Comparison of ENCODE assay signal across 30 mouse cellular contexts in genomic region chr7:24978781-24979180, GRCm38 (mm10). TPM values are rescaled to one million over a fixed set of nuclear protein-coding genes. Genes with fewer than 3 reads are reported as not detected.
A peak's percentile ranks its signal among the peaks of the same experiment; 100 is the strongest.
DNase-seq lines count a peak whose midpoint lies in the region; ATAC-seq and TF ChIP-seq lines count a peak whose summit lies in the region.
"Had no signal": no experiment of that assay in that cellular context is flagged by ENCODE, and none has a peak within 500 bp of the region (broad histone marks: within the 10 kb centered on the region; RNA-seq: fewer than 3 reads in every experiment).

No protein-coding gene starts in this region.

- intact Hi-C loops in left cerebral cortex, adult 2 months (cut with DNase I): loop anchor here (2.0 kb wide), 1 partner anchor 14 kb away; no protein-coding TSS in a partner anchor

- no peaks in the 10 kb centered on the region for H3K9me3 ChIP-seq in heart, embryonic 11.5 days (replicated peaks; ENCODE audit: control insufficient read depth, low read length)
- H3K9me3 ChIP-seq: embryonic facial prominence, embryonic 12.5 days; forebrain, embryonic 15.5 days; hindbrain, embryonic 12.5 days; limb, embryonic 13.5 days; midbrain, embryonic 13.5 days had no signal

- DNase-seq in left cerebral cortex, adult 2 months (ENCODE audit: extremely low spot score in 1 of 2, low spot score in 2 of 2): no peak
- DNase-seq in left cerebral cortex, adult 9 months (ENCODE audit: low spot score in 2 of 2): no peak
- peak; percentile 28 to 30 for DNase-seq in B cell, adult 2 months
- DNase-seq in monocyte, adult 2 months (ENCODE audit: low read depth in 1 of 2, low spot score in 2 of 2): peak; percentile 48 to 63
- no peak for DNase-seq in adrenal gland, adult 2 months
- DNase-seq: adrenal gland, postnatal 25 days; cerebellum, adult 8-10 months; gastrocnemius, postnatal 36 days; kidney, adult 9 months; kidney, postnatal 25 days; lung, adult 18-20 months; right cerebral cortex, adult 18-20 months; thymus, postnatal 25 days had no signal

- no peaks in the 10 kb centered on the region for H3K4me1 ChIP-seq in heart, embryonic 11.5 days (ENCODE audit: control insufficient read depth, insufficient read depth, low read length)
- H3K4me1 ChIP-seq: embryonic facial prominence, embryonic 12.5 days; forebrain, embryonic 15.5 days; hindbrain, embryonic 12.5 days; limb, embryonic 13.5 days; midbrain, embryonic 13.5 days had no signal

- no peak overlapping the region for H3K4me3 ChIP-seq in left cerebral cortex, adult 2 months
- H3K4me3 ChIP-seq in heart, embryonic 11.5 days (ENCODE audit: low read depth, low read length): no peak overlapping the region
- H3K4me3 ChIP-seq: embryonic facial prominence, embryonic 12.5 days; erythroblast, embryonic 14.5 days; forebrain, embryonic 15.5 days; hindbrain, embryonic 12.5 days; limb, embryonic 13.5 days; midbrain, embryonic 13.5 days had no signal

- H3K9ac ChIP-seq in heart, embryonic 11.5 days (ENCODE audit: low read depth, low read length): no peak overlapping the region
- H3K9ac ChIP-seq: embryonic facial prominence, embryonic 12.5 days; forebrain, embryonic 15.5 days; hindbrain, embryonic 12.5 days; limb, embryonic 13.5 days; midbrain, embryonic 13.5 days had no signal

- no peak overlapping the region for H3K4me2 ChIP-seq in heart, embryonic 11.5 days
- H3K4me2 ChIP-seq: embryonic facial prominence, embryonic 12.5 days; forebrain, embryonic 15.5 days; hindbrain, embryonic 12.5 days; limb, embryonic 13.5 days; midbrain, embryonic 13.5 days had no signal

- no peak for TF ChIP-seq CTCF in left cerebral cortex, adult 2 months (IDR thresholded peaks at IDR 0.05)

- H3K27ac ChIP-seq in left cerebral cortex, adult 2 months: peak overlapping the region; percentile 40; the same call in 1 of the 2 replicates
- no peak overlapping the region for H3K27ac ChIP-seq in heart, embryonic 11.5 days (ENCODE audit: low read depth, low read length)
- H3K27ac ChIP-seq: embryonic facial prominence, embryonic 12.5 days; forebrain, embryonic 15.5 days; hindbrain, embryonic 12.5 days; limb, embryonic 13.5 days; macrophage; midbrain, embryonic 13.5 days had no signal

- no peaks in the 10 kb centered on the region for H3K36me3 ChIP-seq in heart, embryonic 11.5 days (ENCODE audit: control insufficient read depth, insufficient read depth, low read length)
- H3K36me3 ChIP-seq: embryonic facial prominence, embryonic 12.5 days; limb, embryonic 13.5 days had no signal

- ATAC-seq in common myeloid progenitor, adult 5-6 weeks (replicated peaks; ENCODE audit: low read depth, poor library complexity, severe bottlenecking): peak; percentile 84
- no peak for ATAC-seq in CD4-positive, CD25-positive, alpha-beta regulatory T cell, adult 4 months
- no peak for ATAC-seq in heart, embryonic 11.5 days (replicated peaks; ENCODE audit: insufficient number of reproducible peaks, low FRiP score, low TSS enrichment)
- ATAC-seq: activated CD4-positive, CD25-positive, alpha-beta regulatory T cell, adult 4 months; forebrain, embryonic 15.5 days; midbrain, embryonic 13.5 days had no signal

- 74% methylated on average over 7 of the region's 7 CpGs for WGBS in heart, embryonic 11.5 days (ENCODE audit: insufficient replicate concordance)

- no peaks in the 10 kb centered on the region for H3K27me3 ChIP-seq in heart, embryonic 11.5 days (ENCODE audit: control insufficient read depth, insufficient read depth, low read length)
- H3K27me3 ChIP-seq: embryonic facial prominence, embryonic 12.5 days; forebrain, embryonic 15.5 days; hindbrain, embryonic 12.5 days; midbrain, embryonic 13.5 days had no signal

RNA-seq across cellular contexts. Expression of gene Rabac1, which starts 6.2 kb away (rescaled TPM):
- 100 to 1,000 TPM; 287 TPM for total RNA-seq in left cerebral cortex, adult 2 months (2021)
- total RNA-seq in common myeloid progenitor, adult 5-6 weeks (2017): 78.3 and 82.6 TPM in 2 replicates
- polyA plus RNA-seq in CD4-positive, CD25-positive, alpha-beta regulatory T cell, adult 4 months (2017; shearing (Covaris generic)): 100 to 1,000 TPM; 187 to 237 TPM
- 157 and 163 TPM in 2 replicates for polyA plus RNA-seq in heart, embryonic 11.5 days (2014; fragmentation: Nextera tagmentation; extraction: Ambion mirVana)
- 100 to 1,000 TPM; 251 to 383 TPM for total RNA-seq in adrenal gland, adult 2 months (2021)
- polyA plus RNA-seq in adrenal gland, adult 2 months (2012; rRNA removed): 735 and 788 TPM in 2 replicates

RNA-seq across cellular contexts. Expression of gene Atp1a3, which starts 27.0 kb away (rescaled TPM):
- 1,000 to 10,000 TPM; 1,970 to 2,141 TPM for total RNA-seq in left cerebral cortex, adult 2 months (2021)
- total RNA-seq in common myeloid progenitor, adult 5-6 weeks (2017): 17.1 and 23.8 TPM in 2 replicates
- polyA plus RNA-seq in CD4-positive, CD25-positive, alpha-beta regulatory T cell, adult 4 months (2017; shearing (Covaris generic)): 1 to 10 TPM; 2.3 TPM
- polyA plus RNA-seq in heart, embryonic 11.5 days (2014; fragmentation: Nextera tagmentation; extraction: Ambion mirVana): 2.3 and 4.1 TPM in 2 replicates
- 100 to 1,000 TPM in 1 of 2 experiments, 10 to 100 TPM in 1; 59.1 to 147 TPM for total RNA-seq in adrenal gland, adult 2 months (2021)
- polyA plus RNA-seq in adrenal gland, adult 2 months (2012; rRNA removed): 115 and 153 TPM in 2 replicates

RNA-seq across cellular contexts. Expression of gene Gm4881, which starts 34.5 kb away (rescaled TPM):
- total RNA-seq in left cerebral cortex, adult 2 months (2021): not detected
- total RNA-seq in common myeloid progenitor, adult 5-6 weeks (2017): not detected in 2 replicates
- not detected for polyA plus RNA-seq in CD4-positive, CD25-positive, alpha-beta regulatory T cell, adult 4 months (2017; shearing (Covaris generic))
- polyA plus RNA-seq in heart, embryonic 11.5 days (2014; fragmentation: Nextera tagmentation; extraction: Ambion mirVana): not detected in 2 replicates
- total RNA-seq in adrenal gland, adult 2 months (2021): not detected
- not detected in 2 replicates for polyA plus RNA-seq in adrenal gland, adult 2 months (2012; rRNA removed)
- total RNA-seq: adrenal gland, postnatal 25 days; gastrocnemius, postnatal 36 days; layer of hippocampus, adult 8-10 months; left cerebral cortex, postnatal 14 days had no signal
- polyA plus RNA-seq: activated CD4-positive, CD25-positive, alpha-beta regulatory T cell, adult 4 months; C2C12; embryonic facial prominence, embryonic 12.5 days; erythroblast, embryonic 14.5 days; heart, postnatal 0 days; intestine, embryonic 14.5 days; limb, embryonic 13.5 days; macrophage; small intestine, adult 2 months had no signal

Comparison
In these comparisons a context has a peak if more than half of its experiments do, and no peak if none do; other contexts are left out.
1. DNase-seq: peak in B cell, adult 2 months (2 of 2) and monocyte, adult 2 months (2 of 2); none in left cerebral cortex, adult 2 months (0 of 2), left cerebral cortex, adult 9 months (0 of 2) and adrenal gland, adult 2 months (single experiment).
2. RNA of gene Atp1a3, which starts 27.0 kb away (total RNA-seq): 1,970 to 2,141 TPM in left cerebral cortex, adult 2 months; 59.1 to 147 TPM in adrenal gland, adult 2 months and 17.1 to 23.8 TPM in common myeloid progenitor, adult 5-6 weeks; every median in the first group is over 10 times any median in the second.